Mouse (Mus musculus): ENCODE measurements around the gene Clec10a.

DNA sequence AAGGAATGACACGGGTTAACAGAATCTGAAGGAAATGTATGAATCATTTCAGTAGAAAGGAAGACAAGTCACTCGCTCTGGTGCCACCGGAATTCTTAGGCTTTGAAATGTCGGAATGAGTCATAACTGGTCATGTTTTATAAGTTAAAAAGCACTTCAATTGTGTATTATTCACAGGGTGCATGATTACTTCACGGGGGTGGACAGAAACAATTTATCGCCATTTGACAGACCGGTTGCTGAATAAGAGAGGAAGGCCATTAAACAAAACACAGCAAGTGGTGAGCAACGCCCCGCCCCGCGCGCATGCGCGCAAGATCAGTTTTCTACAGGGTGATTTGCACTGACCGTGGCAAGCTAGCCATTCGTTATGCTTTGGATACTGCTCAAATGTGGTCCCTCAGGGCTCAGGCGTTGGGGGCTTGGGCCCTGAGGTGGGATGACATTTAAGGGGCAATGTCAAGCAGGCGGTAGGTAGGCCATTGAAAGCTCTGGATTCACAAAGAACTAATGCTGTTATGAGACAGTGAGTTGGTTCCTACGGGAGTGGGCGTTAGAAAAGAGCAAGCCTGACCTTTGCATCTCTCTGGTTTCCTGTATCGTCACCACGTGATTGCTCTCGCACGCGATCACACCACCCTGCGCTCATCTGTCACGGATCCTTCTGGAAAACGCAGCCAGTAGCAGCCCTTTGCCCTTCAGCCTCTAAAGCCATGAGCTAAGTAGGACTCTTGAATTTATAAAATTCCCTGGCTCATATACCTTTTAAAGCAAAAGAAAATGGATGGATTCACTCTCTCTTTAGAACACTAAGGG, 33.5 kb downstream of the Clec10a start:
- no peak for TF ChIP-seq CTCF (IDR thresholded peaks at IDR 0.05; ENCODE audit: control insufficient read depth, insufficient read depth, insufficient replicate concordance, low read depth, low read length)
- no peak for TF ChIP-seq POLR2A (IDR thresholded peaks at IDR 0.05; ENCODE audit: control insufficient read depth, low read depth, low read length)
